Mouse (Mus musculus): ENCODE measurements around the gene Usp9y.

Usp9y gene

GRCm38 (mm10) chrY:1459682-1460081 is at the start of gene Usp9y:
Usp9y (minus strand) TSS chrY:1459782.
- no peak for DNase-seq

- DNase-seq: no peak
These were observed 165.9 kb downstream of the Usp9y start for GRCm38 (mm10) chrY:1293708-1294107.

- peak in 1 of 2 experiments; percentile 79 for DNase-seq
These were observed 173.3 kb downstream of the Usp9y start, which contains the start of gene Ddx3y for GRCm38 (mm10) chrY:1286171-1286795. Ddx3y (minus strand) TSS chrY:1286629.

GRCm38 (mm10) chrY:1285735-1286134 is 173.8 kb downstream of the Usp9y start:
- peak in 1 of 2 experiments; percentile 20 for DNase-seq

Data from cerebellum, postnatal 25 days (tissue).